Mouse (Mus musculus) C2C12 (cell line): ENCODE results near the gene Myo7a.

ENCODE experiments used
- CEBPB ChIP-seq: IDR thresholded peaks from one replicate; pipeline ENCODE4 v1.6.1; 2011; ENCODE audit warnings: low read depth, mild to moderate bottlenecking, control low read depth, moderate library complexity
- CTCF ChIP-seq: IDR thresholded peaks from one replicate; pipeline ENCODE4 v1.5.1; 2011; ENCODE audit not compliant: control insufficient read depth, insufficient read depth, insufficient read length
- MAX ChIP-seq: IDR thresholded peaks from one replicate; pipeline ENCODE4 v1.6.1; 2011; ENCODE audit warnings: mild to moderate bottlenecking, control low read depth
- MYOG ChIP-seq: IDR thresholded peaks from one replicate; pipeline ENCODE4 v1.6.1; 2011; ENCODE audit not compliant: control insufficient read depth, insufficient read length; ENCODE audit errors: extremely low read depth
- USF1 ChIP-seq: IDR thresholded peaks from one replicate; pipeline ENCODE4 v1.6.1; 2011; ENCODE audit warnings: low read depth, mild to moderate bottlenecking, control low read depth, moderate library complexity

- no peak for TF ChIP-seq CTCF
- no peak for TF ChIP-seq MAX
- no peak for TF ChIP-seq USF1
- no peak for TF ChIP-seq CEBPB
- no peak for TF ChIP-seq MYOG
Measured at GRCm38 (mm10) chr7:98104481-98105435, 14.6 kb downstream of the Myo7a start.
